Mouse (Mus musculus) gastrocnemius, postnatal 36 days (tissue): ENCODE results near the gene Trim33. TPM values are rescaled to one million over a fixed set of nuclear protein-coding genes. Genes with fewer than 3 reads are reported as not detected.

Source experiments
- DNase-seq, 2 experiments: peaks; one replicate each; pipeline ENCODE4 v3.0.0; 2022
- intact Hi-C: fragments of 180-260 bp; cut with DNase I; formaldehyde crosslinking; loops from one replicate; pipeline ENCODE4 v1.15.1; 2025
- total RNA-seq, 2 experiments: library from RNA; stranded (reverse); gene quantifications; 2 replicates each; pipeline ENCODE4 v1.2.3; 2021

The Trim33 gene
- total RNA-seq, 2 experiments from 2014 or later: 9.1 to 9.7 TPM

DNA sequence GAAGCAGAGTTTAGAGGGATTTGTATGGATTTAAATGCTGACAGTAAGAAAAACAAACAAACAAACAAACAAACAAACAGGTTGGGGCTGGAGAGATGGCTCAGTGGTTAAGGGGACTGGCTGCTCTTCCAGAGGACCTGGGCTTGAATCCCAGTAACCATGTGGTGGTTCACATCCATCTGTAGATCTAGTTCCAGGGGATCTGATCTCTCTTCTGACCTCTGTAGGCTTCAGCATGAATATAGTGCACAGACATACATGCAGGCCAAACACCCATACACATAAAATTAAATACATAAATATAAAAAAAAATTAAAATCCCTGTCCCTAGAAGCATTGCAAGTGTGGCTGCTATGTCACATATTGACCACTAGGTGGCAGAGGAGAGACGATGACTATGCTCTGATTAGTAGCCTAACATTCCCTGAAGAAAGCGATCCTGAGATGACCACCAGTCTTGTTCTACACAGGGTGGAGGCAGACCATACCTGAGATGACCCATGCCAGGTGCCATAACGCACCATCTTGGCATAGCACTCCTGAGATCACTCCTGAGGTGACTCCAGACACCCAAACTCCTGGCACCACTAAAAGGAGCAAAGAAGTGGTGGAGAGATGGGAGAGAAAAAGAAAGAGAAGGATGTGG, 113.6 kb downstream of the Trim33 start:
- intact Hi-C loops: loop anchor here (2.0 kb wide), 1 partner anchor 346 kb away; the partner anchor contains the start of genes Gm10964 and Olfml3
- DNase-seq: peak in 1 of 2 experiments; percentile 21

DNA sequence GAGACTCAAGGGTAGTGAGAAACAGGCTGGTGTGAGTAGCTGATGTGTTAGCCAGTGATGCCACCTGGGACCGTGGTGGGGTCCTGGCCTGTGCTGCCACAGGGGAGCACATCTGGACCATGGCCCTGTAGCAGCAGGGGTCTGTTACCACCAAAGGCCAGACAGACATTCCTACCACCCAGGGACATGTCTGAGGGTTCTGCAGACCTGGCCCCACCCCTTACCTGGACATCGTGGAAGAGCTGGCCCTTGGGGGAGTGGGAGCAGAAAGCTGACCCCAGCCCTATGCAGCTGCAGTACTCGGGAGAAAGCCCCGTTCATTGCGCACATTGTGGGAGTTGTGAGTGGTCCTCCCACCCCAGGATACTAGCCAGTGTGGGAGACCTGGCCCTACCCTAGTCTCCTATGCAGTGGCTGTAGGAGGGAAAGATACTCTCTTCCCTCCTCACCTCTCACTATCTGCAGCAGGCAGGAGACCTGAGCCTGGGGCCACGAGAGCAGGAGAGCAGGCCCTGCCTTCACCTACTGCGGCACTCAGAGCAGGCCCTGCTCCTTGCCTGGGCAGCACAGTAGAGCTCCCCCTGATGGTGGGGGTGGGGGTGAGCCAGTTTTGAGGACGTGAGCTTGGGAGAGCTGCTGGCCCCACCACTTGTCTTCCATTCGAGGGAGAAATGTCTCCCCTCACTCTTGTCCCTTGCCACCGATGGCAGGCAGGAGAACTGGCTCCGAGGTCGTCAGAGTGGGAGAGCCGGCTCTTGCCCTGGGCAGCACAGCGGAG, 114.4 kb downstream of the Trim33 start:
- intact Hi-C loops: loop anchor here (2.0 kb wide), 1 partner anchor 345 kb away; the partner anchor contains the start of genes Gm10964 and Olfml3
- DNase-seq: no peak

DNA sequence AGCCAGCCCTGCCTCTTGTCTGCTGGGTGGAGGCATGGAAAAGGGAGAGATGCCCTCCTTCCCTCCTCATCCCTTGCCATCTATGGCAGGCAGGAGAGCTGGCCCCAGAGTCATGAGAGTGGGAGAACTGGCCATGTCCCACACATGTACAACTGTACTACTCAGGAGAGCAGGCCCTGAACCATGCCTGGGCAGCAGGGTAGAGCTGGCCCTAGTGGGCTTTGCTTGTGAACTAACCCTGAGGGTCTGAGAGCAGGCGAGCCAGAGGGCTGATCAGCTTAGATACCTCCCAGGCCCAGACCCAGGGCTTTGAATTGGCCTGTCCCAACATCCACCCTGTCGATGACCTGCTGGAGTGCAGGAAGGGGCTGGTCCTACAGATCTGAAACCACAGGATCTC, 115.0 kb downstream of the Trim33 start:
- intact Hi-C loops: no loop called here

DNA sequence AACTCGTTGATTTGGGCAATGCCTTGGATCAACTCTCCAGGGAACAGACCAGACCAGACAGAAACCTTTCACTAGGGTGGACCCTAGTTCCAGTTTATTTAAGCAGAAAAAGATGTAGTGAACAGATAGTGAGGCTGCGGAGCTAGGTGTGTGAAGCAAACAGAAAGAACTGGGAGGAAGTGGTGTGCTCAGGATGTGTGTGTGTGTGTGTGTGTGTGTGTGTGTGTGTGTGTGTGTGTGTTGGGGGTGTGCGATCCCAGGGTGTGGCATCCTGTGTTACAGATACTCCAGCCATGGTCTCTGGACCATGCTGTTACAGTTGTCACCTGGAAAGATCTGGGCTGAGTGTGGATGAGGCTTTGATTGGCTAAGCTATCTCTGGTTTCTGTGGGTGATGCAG, 118.4 kb downstream of the Trim33 start:
- no peak for DNase-seq
- intact Hi-C loops: no loop called here

More for the DNA sequence above, 115.0 kb downstream of the Trim33 start:
- DNase-seq: no peak

DNA sequence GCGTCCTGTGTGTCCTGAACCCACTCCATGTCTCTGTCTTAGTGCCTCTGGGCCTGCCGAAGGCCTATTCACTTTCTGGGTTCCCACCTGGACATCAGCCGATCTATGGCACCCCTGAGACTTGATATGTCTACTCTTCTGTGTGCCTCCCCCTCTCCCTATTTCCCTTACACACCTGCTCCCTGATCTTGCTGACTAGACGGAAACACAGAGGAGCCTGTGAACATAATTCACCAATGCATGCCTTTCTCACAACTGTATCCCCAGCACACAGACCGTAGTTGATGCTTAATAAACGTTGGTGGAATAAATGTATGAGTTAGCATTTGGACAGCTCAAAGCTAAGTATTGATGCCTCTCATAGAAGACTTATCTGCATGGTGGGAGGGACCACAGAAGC, 121.7 kb downstream of the Trim33 start:
- DNase-seq: no peak
- intact Hi-C loops: no loop called here

DNA sequence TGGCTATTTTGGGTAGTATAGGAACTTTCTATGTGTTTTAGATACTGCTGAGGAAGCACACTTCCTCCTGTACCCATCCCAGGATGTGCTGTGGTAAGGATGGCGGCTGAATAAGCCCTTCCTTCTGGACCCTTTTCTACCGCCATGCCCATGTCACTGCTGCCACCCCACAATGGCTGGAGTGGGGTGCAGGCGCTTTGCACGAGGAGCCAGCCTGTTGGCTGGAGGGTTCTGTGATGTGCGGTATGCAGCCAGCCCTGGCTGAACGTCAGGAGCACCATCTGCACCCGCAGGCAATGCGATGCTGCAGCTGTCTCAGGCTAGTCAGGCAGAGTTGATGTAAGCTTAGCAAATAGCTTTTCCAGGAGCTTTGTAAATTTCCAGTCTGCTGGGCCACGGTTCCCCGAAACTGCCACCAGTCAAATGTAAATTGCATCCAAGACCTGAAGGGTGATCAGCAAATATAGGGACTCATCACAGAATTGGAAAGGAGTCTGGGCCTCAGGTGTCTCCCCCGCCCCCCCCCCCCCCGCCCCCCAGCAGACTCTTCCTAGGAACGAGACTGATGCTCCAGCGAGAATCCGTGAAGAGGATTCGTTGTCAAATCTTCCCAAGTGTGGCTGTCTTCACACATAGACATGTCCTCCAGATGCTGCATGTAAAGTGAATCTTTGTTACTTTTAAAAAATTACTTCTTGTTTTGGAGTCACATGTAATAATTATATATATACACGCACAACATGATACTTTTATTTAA, 122.4 kb downstream of the Trim33 start:
- no peak for DNase-seq
- intact Hi-C loops: no loop called here

DNA sequence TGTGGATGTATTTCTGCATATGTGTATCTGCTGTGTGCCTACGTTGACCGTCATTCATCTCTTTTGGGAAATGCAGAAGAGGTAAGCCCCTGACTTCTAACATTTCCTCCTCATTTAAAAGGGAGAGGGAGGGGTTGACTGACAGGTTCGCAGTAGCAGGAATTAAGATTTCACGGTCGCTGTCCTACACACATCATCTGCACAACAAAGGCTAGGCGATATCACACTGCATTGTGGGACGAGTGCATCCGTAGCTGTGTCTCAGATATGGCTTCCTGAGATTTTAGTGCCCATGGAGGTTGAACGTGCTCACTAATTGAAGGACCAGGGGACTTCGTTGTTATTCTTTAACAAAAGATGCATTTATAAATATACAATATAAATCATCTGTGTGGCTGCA, 123.1 kb downstream of the Trim33 start:
- intact Hi-C loops: no loop called here
- DNase-seq: no peak

DNA sequence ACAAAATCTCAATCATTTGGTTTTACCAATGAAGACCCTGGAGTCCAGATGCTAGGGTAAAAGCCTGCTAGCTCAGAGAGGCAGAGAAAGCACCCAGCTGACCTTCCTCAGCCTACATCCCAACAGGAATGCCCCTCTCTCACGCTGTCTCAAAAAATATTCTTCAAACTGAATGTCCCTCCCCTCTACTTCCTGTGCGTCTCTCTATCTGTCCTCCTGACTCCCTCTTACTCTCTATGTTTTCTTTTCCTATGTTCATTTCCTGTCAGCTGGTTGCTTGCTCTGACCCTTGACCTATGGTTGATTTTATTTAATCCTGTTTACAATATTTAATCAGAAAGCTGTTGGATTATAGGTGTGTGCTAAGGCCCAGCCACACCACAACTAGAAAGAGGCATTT, 126.0 kb downstream of the Trim33 start:
- intact Hi-C loops: no loop called here
- DNase-seq: no peak

DNA sequence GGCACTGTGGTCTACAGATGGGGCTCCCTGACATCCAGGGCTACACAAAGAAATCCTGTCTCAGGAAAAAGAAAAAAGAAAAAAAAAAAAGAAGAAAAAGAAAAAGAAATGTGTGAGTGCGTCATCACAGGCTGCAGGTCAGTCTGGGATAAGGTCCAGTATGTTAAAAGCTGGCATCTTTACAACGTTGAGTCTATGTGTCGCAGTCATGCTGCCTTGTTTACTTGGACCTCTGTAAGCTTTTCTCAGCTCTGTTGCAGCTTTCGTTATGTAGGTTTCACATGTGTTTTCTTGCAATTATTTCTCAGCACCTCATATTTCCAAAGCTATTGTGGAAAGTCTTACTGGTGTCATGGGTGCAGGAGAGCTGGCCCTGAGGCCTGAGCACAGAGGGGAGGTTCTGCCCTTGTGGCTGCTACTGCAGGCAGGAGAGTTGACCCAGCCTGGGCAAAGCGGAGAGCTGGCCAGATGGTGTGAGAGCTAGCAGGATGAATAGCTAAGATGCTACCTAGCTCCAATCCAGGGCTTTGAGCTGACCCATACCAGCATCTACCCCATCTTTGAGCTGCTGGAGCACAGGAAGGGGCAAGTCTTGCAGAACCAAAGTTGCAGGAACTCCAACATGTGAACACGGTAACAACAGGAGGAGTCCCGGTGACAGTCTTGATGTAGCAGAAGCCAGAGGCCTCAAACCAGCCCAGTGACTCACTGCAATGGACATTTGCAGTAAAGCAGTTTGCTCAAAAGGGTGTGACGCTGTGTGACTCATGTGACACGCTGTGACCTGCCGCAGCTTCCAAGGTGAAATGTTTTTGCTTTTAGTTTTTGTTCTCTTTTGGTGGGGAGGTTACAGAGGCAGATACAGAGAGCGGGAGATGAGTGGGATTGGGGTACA, 127.0 kb downstream of the Trim33 start:
- intact Hi-C loops: no loop called here
- DNase-seq: no peak

Other genes starting within 250 kb of the Trim33 start
- 10 to 100 TPM; 42.0 to 49.4 TPM for gene Nras, start 221.0 kb upstream of the Trim33 start, total RNA-seq
- 1,000 to 10,000 TPM; 1,190 to 1,255 TPM for gene Ampd1, start 205.3 kb upstream of the Trim33 start, total RNA-seq
- 1 to 10 TPM; 2.0 to 2.5 TPM for gene Dennd2c, start 176.7 kb upstream of the Trim33 start, total RNA-seq
- gene Bcas2, start 107.6 kb upstream of the Trim33 start, total RNA-seq: 10 to 100 TPM; 37.2 to 43.8 TPM